Mouse (Mus musculus) liver, postnatal 0 days (tissue): ENCODE data around the gene Pde7b.

Experiments used
- CTCF ChIP-seq: sonication (generic); IDR thresholded peaks from 2 replicates; pipeline ENCODE4 v1.5.1; 2016; ENCODE audit warnings: antibody characterized with exemption, low read depth
- EP300 ChIP-seq: IDR thresholded peaks from 2 replicates; pipeline ENCODE4 v1.6.1; 2016; ENCODE audit warnings: antibody characterized with exemption, low read depth, mild to moderate bottlenecking

GRCm38 (mm10) chr10:20380798-20381197, 344.1 kb downstream of the Pde7b start:
- no peak for TF ChIP-seq CTCF
- TF ChIP-seq EP300, result no peak
